ENCODE assay signal across 10 mouse cellular contexts in the genomic region with DNA sequence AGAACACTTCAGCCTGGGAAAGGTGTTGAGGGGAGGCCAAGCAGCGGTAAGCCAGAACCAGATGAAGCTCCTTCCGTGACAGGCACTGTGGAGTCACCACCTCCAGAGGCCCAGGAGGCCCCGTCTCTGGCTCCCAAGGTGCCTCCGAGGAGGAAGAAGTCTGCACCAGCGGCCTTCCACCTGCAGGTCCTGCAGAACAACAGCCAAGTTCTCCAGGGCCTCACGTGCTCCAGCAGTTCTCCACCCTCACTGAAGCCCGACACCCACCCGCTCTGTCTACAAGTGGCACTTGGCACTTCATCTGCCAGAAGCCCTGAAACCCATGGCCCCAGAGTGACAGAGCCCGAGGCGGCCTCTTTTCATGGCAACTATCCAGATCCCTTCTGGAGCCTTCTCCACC.
"Had no signal": no experiment of that assay in that cellular context is flagged by ENCODE, and none has a peak within 500 bp of the region (broad histone marks: within the 10 kb centered on the region; RNA-seq: fewer than 3 reads in every experiment).

No protein-coding gene starts in this region.

- H3K4me2 ChIP-seq: limb, embryonic 13.5 days; midbrain, embryonic 13.5 days had no signal

- H3K4me3 ChIP-seq: limb, embryonic 13.5 days; midbrain, embryonic 13.5 days had no signal

- H3K9me3 ChIP-seq: limb, embryonic 13.5 days; midbrain, embryonic 13.5 days had no signal

- ATAC-seq: midbrain, embryonic 13.5 days had no signal

- H3K27ac ChIP-seq: limb, embryonic 13.5 days; liver, embryonic 14.5 days; midbrain, embryonic 13.5 days had no signal

- DNase-seq: kidney, postnatal 36 days; layer of hippocampus, adult 9-11 months; left cerebral cortex, postnatal 4 days; lung, adult 2 months; lung, postnatal 14 days; right cerebral cortex, postnatal 14 days; thymus, postnatal 4 days had no signal

- H3K9ac ChIP-seq: limb, embryonic 13.5 days; liver, embryonic 14.5 days; midbrain, embryonic 13.5 days had no signal

- H3K4me1 ChIP-seq: limb, embryonic 13.5 days; midbrain, embryonic 13.5 days had no signal

- H3K27me3 ChIP-seq: limb, embryonic 13.5 days; midbrain, embryonic 13.5 days had no signal
